Mouse (Mus musculus) heart, postnatal 0 days (tissue): ENCODE measurements around the gene Trpc5. TPM values are rescaled to one million over a fixed set of nuclear protein-coding genes. Genes with fewer than 3 reads are reported as not detected.

Source experiments
- ATAC-seq: fragments of 200-750 bp; cut with Nextera tagmentation; 2 replicates; pipeline ENCODE4 v1.8.0; 2017; ENCODE audit warnings: low read depth, moderate number of reproducible peaks, moderate library complexity; ENCODE audit not compliant: insufficient read depth
- DNase-seq: peaks from one replicate; pipeline ENCODE4 v3.0.0-alpha.2; 2016; ENCODE audit warnings: low spot score
- H3K27ac ChIP-seq: fragments of 300-500 bp; sonication (generic); 2 replicates; pipeline ENCODE4 v1.5.1; 2014; ENCODE audit warnings: low read depth, mild to moderate bottlenecking
- H3K27me3 ChIP-seq: fragments of 300-500 bp; sonication (generic); 2 replicates; pipeline ENCODE4 v1.6.1; 2014; ENCODE audit warnings: low read length, mixed read lengths; ENCODE audit not compliant: control insufficient read depth, insufficient read depth
- H3K36me3 ChIP-seq: fragments of 300-500 bp; sonication (generic); replicated peaks from 2 replicates; pipeline ENCODE4 v1.6.1; 2014; ENCODE audit warnings: low read length, mixed read lengths; ENCODE audit not compliant: control insufficient read depth, insufficient read depth
- H3K4me1 ChIP-seq: fragments of 300-500 bp; sonication (generic); 2 replicates; pipeline ENCODE4 v1.6.1; 2014; ENCODE audit warnings: antibody characterized with exemption; ENCODE audit not compliant: control insufficient read depth, insufficient read depth
- H3K4me2 ChIP-seq: fragments of 300-500 bp; sonication (generic); 2 replicates; pipeline ENCODE4 v1.6.1; 2014; ENCODE audit warnings: low read depth, mild to moderate bottlenecking, low read length, moderate library complexity
- H3K4me3 ChIP-seq: fragments of 300-500 bp; sonication (generic); 2 replicates; pipeline ENCODE4 v1.5.1; 2014; ENCODE audit warnings: low read depth, low read length
- H3K9ac ChIP-seq: fragments of 300-500 bp; sonication (generic); replicated peaks from 2 replicates; pipeline ENCODE4 v1.6.1; 2014; ENCODE audit warnings: low read depth, low read length, mixed read lengths
- H3K9me3 ChIP-seq: fragments of 300-500 bp; sonication (generic); replicated peaks from 2 replicates; pipeline ENCODE4 v1.6.1; 2016; ENCODE audit warnings: low read length; ENCODE audit not compliant: control insufficient read depth
- CTCF ChIP-seq: IDR thresholded peaks from 2 replicates; pipeline ENCODE4 v1.5.1; 2016; ENCODE audit warnings: antibody characterized with exemption, control low read depth, low read depth
- EP300 ChIP-seq: IDR thresholded peaks from 2 replicates; pipeline ENCODE4 v1.6.1; 2016; ENCODE audit warnings: antibody characterized with exemption, low read depth
- WGBS: fragments of 180-500 bp; shearing (Covaris S2); extraction: QIAGEN DNeasy Blood & Tissue Kit; methylation state at CpG from one replicate; pipeline ENCODE4 v1.1.7; 2014; 5-methylcytosine and 5-hydroxymethylcytosine counted together
- polyA plus RNA-seq: library from polyadenylated mRNA; unstranded; fragments of >200 nt; fragmentation: Nextera tagmentation; extraction: Ambion mirVana; gene quantifications from 2 replicates; pipeline ENCODE4 v1.2.1, GENCODE M21; 2015
- total RNA-seq: library from RNA; depleted of rRNA; stranded (reverse); fragments of >200 nt; gene quantifications from 2 replicates; pipeline ENCODE4 v1.2.3, GENCODE M21; 2014; ENCODE audit warnings: low replicate concordance

Trpc5 gene
- total and polyA plus RNA-seq, 2 experiments from 2014 or later: 0.11 TPM; not detected in 1

DNA sequence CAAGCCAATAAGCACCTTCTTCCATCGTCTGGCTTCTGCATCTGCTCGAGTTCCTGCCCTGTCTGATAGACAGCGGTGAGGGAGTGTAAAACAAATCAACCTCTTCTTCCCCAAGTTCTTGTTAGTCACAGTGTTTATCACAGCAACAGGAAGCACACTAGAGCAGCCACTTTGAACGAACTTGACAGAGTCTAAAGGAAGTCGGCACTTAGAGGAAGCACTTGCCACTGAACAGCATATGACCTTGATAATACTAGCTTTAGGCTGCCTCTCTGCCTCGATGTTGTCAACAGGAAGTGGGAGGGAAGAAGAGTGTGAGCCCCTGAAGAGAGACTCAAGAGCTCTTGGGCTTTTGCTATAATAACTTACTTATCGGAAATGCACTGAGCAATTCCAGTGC, 161.9 kb downstream of the Trpc5 start:
- Histone ChIP-seq H3K9ac (no peak overlapping the region), H3K36me3 (no peaks in the 10 kb centered on the region), H3K27ac (peak overlapping the region; percentile 30; the same call in 1 of the 2 replicates), H3K9me3 (no peaks in the 10 kb centered on the region), H3K4me1 (no peaks in the 10 kb centered on the region), H3K4me2 (no peak overlapping the region), H3K4me3 (no peak overlapping the region), H3K27me3 (no peaks in the 10 kb centered on the region)
- DNase-seq (no peak), ATAC-seq (no peak)
- 36% methylated on average over 7 of the region's 7 CpGs for WGBS
- no peak for TF ChIP-seq CTCF
- TF ChIP-seq EP300: no peak

DNA sequence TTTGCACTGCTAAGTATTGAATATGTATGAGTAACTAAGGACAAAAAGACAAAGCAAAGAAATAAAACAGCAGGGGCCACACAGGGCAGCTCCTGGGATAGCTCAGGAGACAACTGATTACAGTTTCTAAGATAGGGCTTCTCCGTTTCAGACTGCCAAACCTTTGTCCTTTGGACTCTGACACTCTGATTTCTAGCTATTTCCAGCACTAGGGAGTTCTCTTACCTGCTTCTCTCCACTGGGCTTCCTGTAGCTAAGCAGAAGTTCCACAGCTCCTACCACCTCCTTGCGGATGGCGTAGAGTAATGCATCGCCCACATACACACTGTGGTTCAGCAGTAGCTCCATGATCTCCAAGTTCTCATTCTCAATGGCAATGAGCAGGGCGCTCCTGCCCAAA, 164.7 kb downstream of the Trpc5 start:
- Histone ChIP-seq H3K9me3 (no peaks in the 10 kb centered on the region), H3K27ac (no peak overlapping the region), H3K4me3 (no peak overlapping the region), H3K9ac (no peak overlapping the region), H3K4me2 (no peak overlapping the region), H3K27me3 (no peaks in the 10 kb centered on the region), H3K4me1 (no peaks in the 10 kb centered on the region), H3K36me3 (no peaks in the 10 kb centered on the region)
- DNase-seq (no peak), ATAC-seq (no peak)
- WGBS: 73% methylated on average over 5 of the region's 5 CpGs
- TF ChIP-seq CTCF (no peak), EP300 (no peak)

DNA sequence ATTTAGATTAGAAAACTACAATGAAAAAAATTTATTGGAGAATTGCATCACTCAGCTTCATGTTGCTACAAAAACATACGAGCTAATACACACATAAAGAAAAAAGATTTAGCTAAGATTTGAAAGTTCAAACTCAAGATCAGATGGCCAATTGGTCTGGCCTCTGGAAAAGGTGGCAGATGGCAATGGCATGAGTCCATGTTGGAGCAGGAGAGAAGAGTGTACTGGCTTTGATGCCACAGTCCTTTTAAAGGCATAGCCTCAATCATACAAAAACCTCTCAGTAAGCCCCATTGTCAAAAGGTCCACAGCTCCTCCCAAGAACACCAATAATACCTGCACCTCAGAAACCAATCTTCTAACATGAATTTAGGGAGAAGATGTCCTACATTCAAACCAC, 196.6 kb downstream of the Trpc5 start:
- Histone ChIP-seq H3K4me3 (no peak overlapping the region), H3K36me3 (no peaks in the 10 kb centered on the region), H3K4me2 (no peak overlapping the region), H3K9ac (no peak overlapping the region), H3K9me3 (no peaks in the 10 kb centered on the region), H3K27me3 (no peaks in the 10 kb centered on the region), H3K27ac (no peak overlapping the region), H3K4me1 (no peaks in the 10 kb centered on the region)
- ATAC-seq (no peak), DNase-seq (no peak)
- 68% methylated on average over 1 of the region's 1 CpGs for WGBS
- TF ChIP-seq EP300: no peak
- no peak for TF ChIP-seq CTCF

DNA sequence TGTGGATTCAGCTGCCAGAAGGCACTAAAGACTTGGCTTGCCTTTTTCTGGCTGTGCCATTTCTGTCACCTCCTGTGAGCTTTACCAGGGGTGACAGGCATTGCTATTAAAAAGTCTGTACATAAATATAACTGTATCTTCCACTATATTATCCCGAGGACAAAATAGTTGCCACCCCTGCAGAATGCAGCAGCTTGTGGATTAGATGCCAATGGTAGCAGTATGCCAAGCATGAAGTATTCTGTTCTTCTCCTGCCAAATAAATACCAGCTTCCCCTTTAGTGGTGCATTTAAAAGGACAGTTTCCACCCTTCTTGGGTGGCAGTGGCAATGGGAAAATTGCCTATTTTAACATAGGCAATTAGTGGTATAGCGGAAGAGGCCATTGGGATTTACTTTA, 223.6 kb downstream of the Trpc5 start:
- H3K9ac ChIP-seq: no peak overlapping the region
- H3K27me3 ChIP-seq: no peaks in the 10 kb centered on the region
- H3K9me3 ChIP-seq: no peaks in the 10 kb centered on the region
- no peak for ATAC-seq
- H3K27ac ChIP-seq: no peak overlapping the region
- 66% methylated on average over 2 of the region's 2 CpGs for WGBS
- H3K4me1 ChIP-seq: no peaks in the 10 kb centered on the region
- no peaks in the 10 kb centered on the region for H3K36me3 ChIP-seq
- TF ChIP-seq CTCF: no peak
- TF ChIP-seq EP300: no peak
- DNase-seq: no peak
- H3K4me3 ChIP-seq: no peak overlapping the region
- no peak overlapping the region for H3K4me2 ChIP-seq

DNA sequence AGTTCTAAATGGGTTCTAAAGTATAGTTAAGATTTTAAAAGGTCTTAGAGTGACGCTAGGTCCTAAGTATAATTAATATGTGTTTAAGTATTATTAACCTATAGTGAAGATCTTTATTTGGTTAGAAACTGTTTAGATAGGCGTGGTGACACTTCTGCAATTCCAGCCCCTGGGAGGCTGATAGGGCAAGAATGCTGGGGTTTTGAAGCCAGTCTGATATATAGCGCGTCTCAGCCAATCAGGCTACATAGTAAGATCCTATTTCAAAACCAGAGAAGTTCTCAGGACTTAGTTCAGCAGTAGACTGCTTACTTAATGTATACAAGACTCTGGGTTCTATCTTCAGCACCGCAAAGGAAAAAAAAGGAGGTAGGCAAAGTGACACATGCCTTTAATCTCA, 231.7 kb downstream of the Trpc5 start, which contains the start of gene Trpc5os:
Trpc5os (plus strand) TSS at position 301 of the 400 bp plus-strand sequence.
- Histone ChIP-seq H3K4me3 (no peak within 1 kb of the TSS), H3K36me3 (no peaks in the 10 kb centered on the region), H3K9me3 (no peaks in the 10 kb centered on the region), H3K27ac (no peak within 1 kb of the TSS), H3K4me2 (no peak within 1 kb of the TSS), H3K9ac (no peak within 1 kb of the TSS), H3K27me3 (no peaks in the 10 kb centered on the region), H3K4me1 (no peaks in the 10 kb centered on the region)
- TF ChIP-seq EP300: no peak
- no peak for TF ChIP-seq CTCF
- DNase-seq (no peak), ATAC-seq (no peak)
- 70% methylated on average over 5 of the region's 5 CpGs for WGBS

DNA sequence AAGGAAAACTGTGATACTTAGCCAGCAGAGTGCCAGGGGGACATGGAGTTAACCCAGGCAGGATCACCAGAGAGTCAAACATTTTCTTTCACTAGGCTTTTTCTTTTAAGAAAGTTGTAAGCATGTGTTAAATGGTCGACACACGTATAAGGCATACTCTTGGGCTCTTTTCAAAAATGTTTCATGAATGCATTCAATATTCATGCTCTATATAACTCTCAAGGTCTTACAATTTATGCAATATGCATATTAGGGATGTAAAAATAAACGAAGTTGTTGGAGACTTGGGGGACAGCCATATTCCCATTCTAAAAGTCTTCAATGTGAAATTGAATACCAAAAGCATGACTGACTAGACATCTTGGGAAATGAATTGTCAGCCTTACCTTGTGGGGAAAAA, 264.1 kb downstream of the Trpc5 start:
- no peak for ATAC-seq
- Histone ChIP-seq H3K4me3 (no peak overlapping the region), H3K36me3 (no peaks in the 10 kb centered on the region), H3K4me1 (no peaks in the 10 kb centered on the region), H3K9me3 (no peaks in the 10 kb centered on the region), H3K27me3 (no peaks in the 10 kb centered on the region), H3K4me2 (no peak overlapping the region), H3K9ac (no peak overlapping the region), H3K27ac (no peak overlapping the region)
- no peak for TF ChIP-seq EP300
- TF ChIP-seq CTCF: no peak
- no peak for DNase-seq
- WGBS: 68% methylated on average over 3 of the region's 3 CpGs
